Mouse (Mus musculus) liver, embryonic 15.5 days (tissue): ENCODE measurements around the gene Olfr1415. TPM values are rescaled to one million over a fixed set of nuclear protein-coding genes. Genes with fewer than 3 reads are reported as not detected.

Experiments used
- microRNA-seq: library from miRNA; unstranded; fragments of <30 nt; microRNA quantifications from one replicate; pipeline ENCODE4, GENCODE M21; 2016
- polyA plus RNA-seq: library from polyadenylated mRNA; unstranded; fragments of >200 nt; fragmentation: Nextera tagmentation; extraction: Ambion mirVana; gene quantifications from 2 replicates; pipeline ENCODE4 v1.2.1, GENCODE M21; 2015

Olfr1415 gene
- polyA plus RNA-seq, 1 experiment from 2014 or later, result not detected

Small RNAs within 50 kb of the gene (microRNA-seq; reads per million reads assigned to microRNA genes)
- 0.76 reads per million for gene Mir6900

Other genes with a start within 250 kb of the Olfr1415 start
- gene Ndufa10, start 22.2 kb downstream of the Olfr1415 start, polyA plus RNA-seq, result 136 and 145 TPM in 2 replicates
- gene Olfr1416, start 11.0 kb downstream of the Olfr1415 start, polyA plus RNA-seq, result not detected in 2 replicates
- not detected in 2 replicates for gene Olfr1414, start 22.6 kb upstream of the Olfr1415 start, polyA plus RNA-seq
- not detected in 2 replicates for gene Olfr1413, start 75.2 kb upstream of the Olfr1415 start, polyA plus RNA-seq
- not detected in 2 replicates for gene Olfr1412, start 89.7 kb upstream of the Olfr1415 start, polyA plus RNA-seq
- gene Olfr1411, start 98.3 kb upstream of the Olfr1415 start, polyA plus RNA-seq, result not detected in 2 replicates
- not detected in 2 replicates for gene Olfr1410, start 109.7 kb upstream of the Olfr1415 start, polyA plus RNA-seq
- not detected in 2 replicates for gene Olfr12, start 121.7 kb upstream of the Olfr1415 start, polyA plus RNA-seq
- gene Cops9, start 145.9 kb upstream of the Olfr1415 start, polyA plus RNA-seq, result 157 and 173 TPM in 2 replicates
- 0.09 TPM in 1 of 2 replicates, not detected in the other for gene Otos, start 152.7 kb upstream of the Olfr1415 start, polyA plus RNA-seq